Mouse (Mus musculus) heart, embryonic 11.5 days (tissue): Measurements from ENCODE around the gene Ndufa3. TPM values are rescaled to one million over a fixed set of nuclear protein-coding genes. Genes with fewer than 3 reads are reported as not detected.
"Not testable (repeated sequence)": the region's sequence is repeated elsewhere in the genome, so short reads cannot be mapped to it uniquely, and the experiment has no call there.

ENCODE experiments used
- ATAC-seq: fragments of 200-750 bp; cut with Nextera tagmentation; replicated peaks from 2 replicates; pipeline ENCODE4 v1.8.0; 2017; ENCODE audit warnings: moderate library complexity; ENCODE audit not compliant: insufficient number of reproducible peaks, low FRiP score, low TSS enrichment
- H3K27ac ChIP-seq: fragments of 300-500 bp; sonication (generic); 2 replicates; pipeline ENCODE4 v1.5.1; 2014; ENCODE audit warnings: mild to moderate bottlenecking, low read depth, low read length
- H3K27me3 ChIP-seq: fragments of 300-500 bp; sonication (generic); 2 replicates; pipeline ENCODE4 v1.6.1; 2014; ENCODE audit warnings: mild to moderate bottlenecking, low read length, mixed read lengths; ENCODE audit not compliant: control insufficient read depth, insufficient read depth
- H3K36me3 ChIP-seq: fragments of 300-500 bp; sonication (generic); 2 replicates; pipeline ENCODE4 v1.6.1; 2014; ENCODE audit warnings: mild to moderate bottlenecking, low read length, moderate library complexity, mixed read lengths; ENCODE audit not compliant: control insufficient read depth, insufficient read depth
- H3K4me1 ChIP-seq: fragments of 300-500 bp; sonication (generic); 2 replicates; pipeline ENCODE4 v1.6.1; 2014; ENCODE audit warnings: low read length; ENCODE audit not compliant: control insufficient read depth, insufficient read depth
- H3K4me2 ChIP-seq: fragments of 300-500 bp; sonication (generic); 2 replicates; pipeline ENCODE4 v1.6.1; 2014; ENCODE audit warnings: mild to moderate bottlenecking, moderate library complexity
- H3K4me3 ChIP-seq: fragments of 300-500 bp; sonication (generic); 2 replicates; pipeline ENCODE4 v1.5.1; 2014; ENCODE audit warnings: low read depth, low read length
- H3K9ac ChIP-seq: fragments of 300-500 bp; sonication (generic); 2 replicates; pipeline ENCODE4 v1.6.1; 2014; ENCODE audit warnings: mild to moderate bottlenecking, low read depth, low read length, moderate library complexity
- H3K9me3 ChIP-seq: fragments of 300-500 bp; sonication (generic); replicated peaks from 2 replicates; pipeline ENCODE4 v1.6.1; 2016; ENCODE audit warnings: low read length; ENCODE audit not compliant: control insufficient read depth
- WGBS: fragments of 180-500 bp; shearing (Covaris S2); extraction: QIAGEN DNeasy Blood & Tissue Kit; methylation state at CpG from one replicate; pipeline ENCODE4 v1.1.7; 2014; ENCODE audit not compliant: insufficient replicate concordance; 5-methylcytosine and 5-hydroxymethylcytosine counted together
- polyA plus RNA-seq: library from polyadenylated mRNA; unstranded; fragments of >200 nt; fragmentation: Nextera tagmentation; extraction: Ambion mirVana; gene quantifications from 2 replicates; pipeline ENCODE4 v1.2.1, GENCODE M21; 2014

Ndufa3 gene
- polyA plus RNA-seq, 1 experiment from 2014 or later, result 642 TPM

DNA sequence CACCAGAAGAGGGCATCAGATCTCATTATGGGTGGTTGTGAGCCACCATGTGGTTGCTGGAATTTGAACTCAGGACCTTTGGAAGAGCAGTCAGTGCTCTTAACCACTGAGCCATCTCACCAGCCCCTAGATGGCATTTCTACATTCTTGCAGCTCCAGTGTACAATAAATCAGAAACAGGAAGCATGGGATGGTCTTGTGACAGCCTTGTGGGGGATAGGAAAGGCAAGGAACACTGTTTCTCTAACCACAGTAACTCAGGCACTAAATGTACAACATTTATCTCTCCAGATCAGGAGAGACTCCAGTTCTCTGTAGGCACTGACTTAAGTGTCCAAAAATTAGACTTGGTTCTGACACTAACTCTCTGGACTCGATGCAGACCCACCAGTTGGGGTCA is 19.4 kb upstream of the Ndufa3 start:
- WGBS, result 59% methylated on average over 1 of the region's 1 CpGs
- not testable (repeated sequence) for H3K4me3 ChIP-seq, H3K36me3 ChIP-seq, H3K4me2 ChIP-seq, H3K27ac ChIP-seq, ATAC-seq, H3K9me3 ChIP-seq, H3K4me1 ChIP-seq, H3K27me3 ChIP-seq, H3K9ac ChIP-seq

DNA sequence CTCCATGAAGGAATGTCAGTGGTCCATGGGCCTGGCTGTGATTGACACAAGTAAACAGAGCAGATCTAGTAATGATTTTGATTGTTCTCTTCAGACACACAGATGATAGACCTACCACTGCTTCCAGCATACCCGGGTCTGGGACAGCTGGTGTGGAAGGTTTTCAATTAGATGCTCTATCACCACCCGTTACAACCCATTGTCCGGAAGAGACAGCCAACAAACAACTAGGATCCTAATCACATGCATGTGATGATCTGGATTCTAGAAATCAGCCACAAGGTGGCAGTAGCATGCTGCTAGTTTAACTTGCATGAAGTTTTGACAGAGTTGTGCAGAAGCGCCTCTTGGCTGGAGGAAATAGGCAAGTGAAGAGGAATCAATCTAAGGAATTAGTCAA is 16.1 kb upstream of the Ndufa3 start:
- Histone ChIP-seq H3K4me1 (no peaks in the 10 kb centered on the region), H3K27me3 (no peaks in the 10 kb centered on the region), H3K27ac (no peak overlapping the region), H3K9me3 (no peaks in the 10 kb centered on the region), H3K4me3 (no peak overlapping the region), H3K36me3 (no peaks in the 10 kb centered on the region), H3K4me2 (no peak overlapping the region), H3K9ac (no peak overlapping the region)
- no peak; the same call in 1 of the 2 replicates for ATAC-seq
- WGBS, result 12% methylated on average over 4 of the region's 4 CpGs

DNA sequence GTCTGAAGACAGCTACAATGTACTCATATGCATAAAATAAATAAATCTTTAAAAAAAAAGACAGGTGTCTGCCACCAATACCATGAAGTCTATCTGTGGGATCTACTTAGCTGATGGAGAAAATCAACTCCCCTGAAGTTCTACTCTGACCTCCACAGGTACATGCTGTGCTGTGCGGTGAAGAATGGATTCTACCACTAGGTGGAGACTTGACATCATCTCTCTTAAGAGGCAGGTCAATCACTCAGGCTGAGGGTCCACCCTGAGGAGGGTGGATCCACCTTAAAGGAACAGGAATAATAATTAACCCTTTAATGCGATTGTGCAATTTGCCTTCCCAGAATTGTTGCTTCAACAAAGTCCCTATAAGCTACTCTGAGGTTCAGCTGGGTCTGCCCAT is 10.4 kb upstream of the Ndufa3 start:
- Histone ChIP-seq H3K4me3 (no peak overlapping the region), H3K27ac (no peak overlapping the region), H3K9me3 (no peaks in the 10 kb centered on the region), H3K4me1 (no peaks in the 10 kb centered on the region), H3K36me3 (no peaks in the 10 kb centered on the region), H3K27me3 (no peaks in the 10 kb centered on the region), H3K9ac (no peak overlapping the region), H3K4me2 (no peak overlapping the region)
- no peak for ATAC-seq
- WGBS, result 8% methylated on average over 2 of the region's 2 CpGs

DNA sequence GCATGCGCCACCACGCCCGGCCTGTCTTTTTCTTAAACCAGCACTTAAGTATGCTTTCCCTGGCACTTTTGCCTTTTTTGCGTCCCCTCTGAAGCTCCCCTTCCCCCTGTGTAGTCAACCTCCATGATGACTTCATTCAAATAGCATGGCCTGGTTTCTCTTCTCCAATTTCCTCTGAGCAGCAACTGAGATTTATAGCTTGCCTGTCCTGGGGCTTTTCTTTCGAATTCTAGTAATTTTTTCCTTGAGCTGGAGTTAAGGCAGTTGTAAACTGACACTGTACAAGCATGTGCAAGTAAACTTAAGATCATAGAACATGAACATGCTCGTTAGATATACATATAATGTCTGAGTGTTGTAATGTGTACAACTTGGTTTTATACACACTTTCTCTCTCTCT is 9.8 kb upstream of the Ndufa3 start:
- no peak for ATAC-seq
- Histone ChIP-seq H3K4me1 (no peaks in the 10 kb centered on the region), H3K27ac (no peak overlapping the region), H3K4me2 (no peak overlapping the region), H3K9ac (no peak overlapping the region), H3K36me3 (no peaks in the 10 kb centered on the region), H3K4me3 (no peak overlapping the region), H3K9me3 (no peaks in the 10 kb centered on the region), H3K27me3 (no peaks in the 10 kb centered on the region)
- WGBS, result 82% methylated on average over 6 of the region's 6 CpGs

DNA sequence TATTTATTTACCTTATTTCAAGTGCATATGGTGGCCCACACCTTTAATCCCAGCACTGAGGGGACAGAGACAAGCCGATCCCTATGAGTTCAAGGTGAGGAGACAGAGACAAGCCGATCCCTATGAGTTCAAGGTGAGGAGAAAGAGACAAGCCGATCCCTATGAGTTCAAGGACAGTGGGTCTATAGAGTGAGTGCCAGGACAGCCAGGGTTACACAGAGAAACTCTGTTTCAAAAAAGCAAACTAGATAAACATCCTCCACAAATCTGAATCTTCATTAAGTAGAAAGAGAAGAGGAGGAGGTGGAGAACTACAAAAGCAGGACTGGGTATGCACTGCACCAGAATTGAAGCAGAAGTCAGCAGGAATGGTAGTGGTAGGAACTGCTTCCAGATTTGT is 8.5 kb upstream of the Ndufa3 start:
- no peak overlapping the region for H3K27ac ChIP-seq

DNA sequence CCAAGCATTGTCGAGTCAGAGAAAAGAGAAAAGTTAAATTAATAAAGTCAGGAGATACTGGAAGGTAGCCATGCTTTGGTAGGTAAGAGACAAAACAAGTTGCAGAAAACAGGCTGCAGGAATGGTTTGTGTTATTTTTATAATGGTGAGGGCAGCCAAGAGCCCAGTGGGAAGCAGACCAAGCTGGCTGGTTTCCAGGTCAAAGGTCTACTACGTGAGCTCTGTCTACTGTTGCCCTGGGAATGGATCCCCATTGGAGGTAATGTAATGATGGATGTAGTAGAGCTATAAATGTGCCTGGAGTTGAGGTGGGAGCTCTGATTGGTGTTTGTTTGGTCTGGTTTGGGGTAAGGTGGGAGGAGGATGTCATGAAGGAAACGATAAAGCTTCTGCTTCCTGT is 8.1 kb upstream of the Ndufa3 start:
- Histone ChIP-seq H3K27ac (no peak overlapping the region), H3K4me3 (no peak overlapping the region), H3K4me1 (no peaks in the 10 kb centered on the region), H3K36me3 (no peaks in the 10 kb centered on the region), H3K9me3 (no peaks in the 10 kb centered on the region), H3K9ac (no peak overlapping the region), H3K4me2 (no peak overlapping the region), H3K27me3 (no peaks in the 10 kb centered on the region)
- 65% methylated on average over 3 of the region's 3 CpGs for WGBS
- ATAC-seq, result no peak

More for the DNA sequence above, 8.5 kb upstream of the Ndufa3 start:
- Histone ChIP-seq H3K27me3 (no peaks in the 10 kb centered on the region), H3K36me3 (no peaks in the 10 kb centered on the region), H3K4me2 (no peak overlapping the region), H3K4me3 (no peak overlapping the region), H3K9me3 (no peaks in the 10 kb centered on the region), H3K9ac (no peak overlapping the region), H3K4me1 (no peaks in the 10 kb centered on the region)
- no peak for ATAC-seq
- WGBS, result 84% methylated on average over 3 of the region's 3 CpGs

DNA sequence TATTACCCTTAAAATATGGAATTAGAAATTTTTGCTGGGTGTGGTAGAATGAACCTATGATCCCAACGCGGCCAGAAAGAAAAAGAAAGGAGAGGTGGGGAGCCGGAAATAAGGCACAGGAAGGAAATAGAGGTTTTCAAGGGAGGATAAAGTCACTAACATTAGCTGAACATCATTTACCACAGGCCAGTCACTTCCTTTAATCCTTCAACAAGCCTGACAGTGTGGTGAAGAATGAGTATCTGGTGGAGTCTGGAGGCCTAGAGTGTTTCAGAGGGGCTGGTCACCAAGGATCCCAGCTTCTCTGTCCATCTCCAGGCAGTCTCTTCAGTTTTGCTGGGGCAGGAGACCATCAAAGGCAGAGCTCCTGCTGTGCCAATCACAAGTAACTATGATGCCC is 6.7 kb upstream of the Ndufa3 start:
- Histone ChIP-seq H3K27ac (no peak overlapping the region), H3K4me3 (no peak overlapping the region), H3K4me1 (no peaks in the 10 kb centered on the region), H3K9ac (no peak overlapping the region), H3K36me3 (no peaks in the 10 kb centered on the region), H3K9me3 (no peaks in the 10 kb centered on the region), H3K4me2 (no peak overlapping the region), H3K27me3 (no peaks in the 10 kb centered on the region)
- WGBS, result 77% methylated on average over 3 of the region's 3 CpGs
- ATAC-seq, result no peak

DNA sequence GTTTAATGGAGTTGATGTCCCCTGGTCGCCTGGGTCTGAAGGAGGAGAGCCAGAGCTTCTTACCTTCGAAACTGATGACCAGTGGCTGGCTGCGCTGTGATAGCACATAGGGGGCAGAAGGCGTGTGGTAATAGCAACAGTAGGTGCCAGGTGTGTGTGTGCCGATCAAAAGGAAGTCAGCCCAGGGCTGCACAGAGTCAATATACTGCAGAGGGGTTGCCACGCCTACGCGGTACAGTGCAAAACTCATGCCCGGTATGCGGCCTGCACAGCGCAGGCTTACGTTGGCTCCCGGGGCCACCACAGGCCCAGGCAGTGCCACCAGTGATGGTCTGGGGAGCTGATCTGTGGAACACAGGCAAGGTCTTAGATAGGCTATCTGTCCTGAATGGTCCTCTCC is 6.2 kb upstream of the Ndufa3 start:
- H3K27me3 ChIP-seq, result no peaks in the 10 kb centered on the region
- no peaks in the 10 kb centered on the region for H3K9me3 ChIP-seq
- no peak overlapping the region for H3K9ac ChIP-seq
- H3K36me3 ChIP-seq, result no peaks in the 10 kb centered on the region
- ATAC-seq, result no peak; the same call in 1 of the 2 replicates
- no peak overlapping the region for H3K4me2 ChIP-seq
- no peaks in the 10 kb centered on the region for H3K4me1 ChIP-seq
- 82% methylated on average over 13 of the region's 13 CpGs for WGBS
- H3K27ac ChIP-seq, result no peak overlapping the region
- H3K4me3 ChIP-seq, result no peak overlapping the region

DNA sequence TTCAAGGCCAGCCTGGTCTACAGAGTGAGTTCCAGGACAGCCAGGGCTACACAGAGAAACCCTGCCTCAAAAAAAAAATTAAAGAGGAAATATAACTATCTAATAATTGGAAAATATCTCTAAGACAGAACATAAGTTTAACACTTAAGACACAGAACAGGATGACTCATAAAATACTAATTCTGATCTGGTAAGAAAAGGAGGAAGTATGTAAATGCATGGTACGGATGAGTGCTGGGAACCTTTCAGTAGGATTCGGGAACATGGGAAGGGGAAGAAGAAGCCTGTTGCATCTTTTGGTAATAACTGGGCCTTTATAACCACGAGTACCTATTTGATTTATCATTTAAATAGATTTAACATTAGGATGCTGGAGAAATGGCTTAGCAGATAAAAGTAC is 3.2 kb upstream of the Ndufa3 start:
- no peak for ATAC-seq
- WGBS, result 72% methylated on average over 3 of the region's 3 CpGs
- Histone ChIP-seq H3K27me3 (no peaks in the 10 kb centered on the region), H3K9me3 (no peaks in the 10 kb centered on the region), H3K4me2 (no peak overlapping the region), H3K9ac (no peak overlapping the region), H3K4me1 (0 out of 2 replicates have a peak, but pooled peaks cover 2% of the 10 kb centered on the region), H3K36me3 (no peaks in the 10 kb centered on the region), H3K27ac (no peak overlapping the region), H3K4me3 (no peak overlapping the region)
